Mouse (Mus musculus): ENCODE data around the gene U90926. TPM values are rescaled to one million over a fixed set of nuclear protein-coding genes. Genes with fewer than 3 reads are reported as not detected.

Gene U90926
- not detected in 2 replicates for polyA plus RNA-seq (2011; ENCODE audit: insufficient read depth, insufficient read length, low replicate concordance, missing spikeins)

DNA sequence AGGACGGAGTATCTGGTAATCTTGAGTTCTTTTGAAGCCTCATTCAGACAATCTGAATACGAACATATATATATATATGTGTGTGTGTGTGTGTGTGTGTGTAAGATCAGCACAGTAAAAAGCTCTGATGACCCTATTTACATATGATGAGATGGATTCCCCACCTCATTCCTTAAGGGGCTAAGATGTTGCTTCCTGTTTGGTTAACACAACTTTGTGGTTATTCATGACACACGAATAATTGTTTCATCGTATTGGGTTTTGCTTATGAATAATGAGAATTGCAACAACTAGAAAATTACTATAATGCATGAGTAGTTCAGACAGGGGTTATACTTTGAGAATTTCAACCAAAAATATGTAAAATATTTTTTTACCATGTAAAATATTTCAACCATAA is at the start of gene U90926:
Gene U90926, minus strand, starts transcription at position 101 of the 400 bp plus-strand sequence.
- Histone ChIP-seq H3K4me1 (ENCODE audit: control insufficient read depth, insufficient read depth, low read length) (no peaks in the 10 kb centered on the region), H3K27ac (ENCODE audit: control insufficient read depth, insufficient read depth, low read depth, low read length, poor library complexity) (no peak within 1 kb of the TSS), H3K4me3 (replicated peaks; ENCODE audit: control insufficient read depth, low read depth, low read length) (no peak within 1 kb of the TSS)
- TF ChIP-seq CTCF (IDR thresholded peaks at IDR 0.05; ENCODE audit: control insufficient read depth, insufficient read depth, low read length) (no peak), POLR2A (IDR thresholded peaks at IDR 0.05; ENCODE audit: borderline replicate concordance, control insufficient read depth, low read depth, low read length) (no peak)
- 69% methylated on average over 4 of the region's 4 CpGs for WGBS

GRCm38 (mm10) chr5:92263761-92264359 is 48.7 kb upstream of the U90926 start:
- no peak overlapping the region for H3K27ac ChIP-seq (ENCODE audit: control insufficient read depth, insufficient read depth, low read depth, low read length, poor library complexity)
- no peak overlapping the region for H3K4me3 ChIP-seq (replicated peaks; ENCODE audit: control insufficient read depth, low read depth, low read length)
- TF ChIP-seq POLR2A (IDR thresholded peaks at IDR 0.05; ENCODE audit: borderline replicate concordance, control insufficient read depth, low read depth, low read length) (no peak), CTCF (IDR thresholded peaks at IDR 0.05; ENCODE audit: control insufficient read depth, insufficient read depth, low read length) (no peak)
- 81% methylated on average over 4 of the region's 4 CpGs for WGBS
- peaks cover 2% of the 10 kb centered on the region; the same call in 1 of the 2 replicates for H3K4me1 ChIP-seq (ENCODE audit: control insufficient read depth, insufficient read depth, low read length)

- Histone ChIP-seq H3K4me1 (ENCODE audit: control insufficient read depth, insufficient read depth, low read length) (peaks cover 2% of the 10 kb centered on the region; the same call in 1 of the 2 replicates), H3K27ac (ENCODE audit: control insufficient read depth, insufficient read depth, low read depth, low read length, poor library complexity) (no peak overlapping the region), H3K4me3 (replicated peaks; ENCODE audit: control insufficient read depth, low read depth, low read length) (no peak overlapping the region)
- no peak for TF ChIP-seq CTCF (IDR thresholded peaks at IDR 0.05; ENCODE audit: control insufficient read depth, insufficient read depth, low read length)
- TF ChIP-seq POLR2A (IDR thresholded peaks at IDR 0.05; ENCODE audit: borderline replicate concordance, control insufficient read depth, low read depth, low read length): no peak
- WGBS: 63% methylated on average over 8 of the region's 8 CpGs
Observed at GRCm38 (mm10) chr5:92262646-92263045, 47.4 kb upstream of the U90926 start.

DNA sequence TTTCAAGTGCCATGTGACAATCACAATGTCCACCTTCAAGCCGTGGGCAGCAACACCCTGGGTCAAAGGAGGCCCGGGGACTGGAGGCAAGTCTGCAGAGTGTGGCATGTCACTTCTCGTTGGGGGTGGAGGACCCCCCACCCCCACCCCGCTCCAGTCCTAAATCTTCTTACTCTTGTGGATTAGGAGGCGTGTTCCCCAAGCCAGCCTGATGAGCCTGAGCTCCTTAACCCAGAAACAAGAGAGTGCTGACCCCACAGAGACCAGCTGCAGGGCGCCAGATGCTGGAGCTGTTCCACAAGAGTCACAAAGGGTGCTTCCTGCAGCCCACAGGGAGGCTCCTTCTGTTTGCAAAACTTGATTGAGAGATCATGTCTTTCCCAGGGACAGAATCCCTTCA is 41.0 kb upstream of the U90926 start, which contains the start of gene Ppef2:
Gene Ppef2, minus strand, starts transcription at position 61 of the 400 bp plus-strand sequence.
- H3K4me1 ChIP-seq (ENCODE audit: control insufficient read depth, insufficient read depth, low read length): no peaks in the 10 kb centered on the region
- H3K27ac ChIP-seq (ENCODE audit: control insufficient read depth, insufficient read depth, low read depth, low read length, poor library complexity): no peak within 1 kb of the TSS
- 59% methylated on average over 6 of the region's 6 CpGs for WGBS
- no peak within 1 kb of the TSS for H3K4me3 ChIP-seq (replicated peaks; ENCODE audit: control insufficient read depth, low read depth, low read length)
- TF ChIP-seq POLR2A (IDR thresholded peaks at IDR 0.05; ENCODE audit: borderline replicate concordance, control insufficient read depth, low read depth, low read length): no peak

DNA sequence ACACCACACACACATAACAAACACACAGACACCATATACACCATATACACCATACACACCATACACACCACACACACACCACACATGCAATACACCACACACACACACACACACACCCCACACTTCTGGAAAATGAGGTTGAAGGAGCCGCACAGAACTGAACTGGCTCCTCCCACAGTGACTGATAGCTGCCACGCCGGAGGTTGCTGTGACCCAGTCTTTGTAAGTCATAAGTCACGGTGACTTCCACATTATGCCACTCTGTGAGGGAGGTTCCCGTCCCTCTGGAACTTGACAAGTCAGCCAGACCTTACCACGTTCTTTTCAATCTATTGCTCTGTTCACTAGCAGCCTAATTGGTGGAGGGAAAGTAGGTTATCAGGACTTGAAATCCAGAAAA is 39.3 kb upstream of the U90926 start:
- no peak for TF ChIP-seq CTCF (IDR thresholded peaks at IDR 0.05; ENCODE audit: control insufficient read depth, insufficient read depth, low read length)
- TF ChIP-seq POLR2A (IDR thresholded peaks at IDR 0.05; ENCODE audit: borderline replicate concordance, control insufficient read depth, low read depth, low read length): no peak
- no peaks in the 10 kb centered on the region for H3K4me1 ChIP-seq (ENCODE audit: control insufficient read depth, insufficient read depth, low read length)
- H3K4me3 ChIP-seq (replicated peaks; ENCODE audit: control insufficient read depth, low read depth, low read length): no peak overlapping the region
- no peak overlapping the region for H3K27ac ChIP-seq (ENCODE audit: control insufficient read depth, insufficient read depth, low read depth, low read length, poor library complexity)
- 9% methylated on average over 6 of the region's 6 CpGs for WGBS

- TF ChIP-seq POLR2A (IDR thresholded peaks at IDR 0.05; ENCODE audit: borderline replicate concordance, control insufficient read depth, low read depth, low read length) (no peak), CTCF (IDR thresholded peaks at IDR 0.05; ENCODE audit: control insufficient read depth, insufficient read depth, low read length) (0 out of 2 replicates have a peak, but pooled peaks have one; percentile 3)
- H3K27ac ChIP-seq (ENCODE audit: control insufficient read depth, insufficient read depth, low read depth, low read length, poor library complexity): no peak overlapping the region
- no peaks in the 10 kb centered on the region for H3K4me1 ChIP-seq (ENCODE audit: control insufficient read depth, insufficient read depth, low read length)
- no peak overlapping the region for H3K4me3 ChIP-seq (replicated peaks; ENCODE audit: control insufficient read depth, low read depth, low read length)
- 35% methylated on average over 18 of the region's 18 CpGs for WGBS
Observed at GRCm38 (mm10) chr5:92252797-92253343, 37.7 kb upstream of the U90926 start.

DNA sequence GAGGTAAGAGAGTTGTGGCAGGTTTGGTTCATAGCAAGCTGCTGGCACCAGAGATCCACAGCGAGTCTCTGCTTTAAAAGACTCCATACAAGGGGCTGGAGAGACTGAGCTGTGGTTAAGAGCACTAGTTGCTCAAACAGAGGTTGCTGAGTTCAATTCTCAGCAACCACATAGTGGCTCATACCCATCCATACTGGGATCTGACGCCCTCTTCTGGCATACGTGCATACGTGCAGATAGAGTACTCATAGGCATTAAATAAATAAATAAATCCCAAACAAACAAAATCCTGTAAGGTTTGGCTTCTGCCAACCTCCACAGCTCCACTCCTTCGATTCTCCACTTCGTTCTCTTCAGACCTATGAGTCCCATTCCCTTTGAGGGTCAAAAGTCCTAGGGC is 36.8 kb upstream of the U90926 start:
- Histone ChIP-seq H3K4me1 (ENCODE audit: control insufficient read depth, insufficient read depth, low read length) (no peaks in the 10 kb centered on the region), H3K27ac (ENCODE audit: control insufficient read depth, insufficient read depth, low read depth, low read length, poor library complexity) (no peak overlapping the region), H3K4me3 (replicated peaks; ENCODE audit: control insufficient read depth, low read depth, low read length) (no peak overlapping the region)
- 73% methylated on average over 6 of the region's 6 CpGs for WGBS
- TF ChIP-seq CTCF (IDR thresholded peaks at IDR 0.05; ENCODE audit: control insufficient read depth, insufficient read depth, low read length): no peak
- no peak for TF ChIP-seq POLR2A (IDR thresholded peaks at IDR 0.05; ENCODE audit: borderline replicate concordance, control insufficient read depth, low read depth, low read length)

DNA sequence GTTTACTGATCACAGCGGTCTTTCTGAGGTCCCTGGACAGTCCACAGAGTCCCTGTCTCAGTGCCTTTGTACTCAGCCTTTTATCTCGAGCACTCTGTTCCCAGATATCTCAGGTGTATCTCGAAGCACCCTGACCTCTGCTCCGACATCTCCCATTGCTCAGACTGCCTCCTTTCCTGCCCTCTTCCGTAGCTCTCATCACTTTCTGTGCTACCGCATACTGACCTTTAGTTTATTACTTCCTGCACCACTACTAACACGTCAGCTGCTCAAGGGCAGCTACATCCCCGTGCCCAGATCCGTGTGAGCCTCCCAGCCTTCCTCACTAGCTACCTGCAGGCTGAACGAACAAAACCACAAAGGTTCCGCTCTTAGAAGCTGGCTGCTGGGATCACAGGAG is 33.4 kb upstream of the U90926 start:
- TF ChIP-seq POLR2A (IDR thresholded peaks at IDR 0.05; ENCODE audit: borderline replicate concordance, control insufficient read depth, low read depth, low read length): no peak
- no peaks in the 10 kb centered on the region; the same call in 1 of the 2 replicates for H3K4me1 ChIP-seq (ENCODE audit: control insufficient read depth, insufficient read depth, low read length)
- WGBS: 69% methylated on average over 11 of the region's 11 CpGs
- H3K27ac ChIP-seq (ENCODE audit: control insufficient read depth, insufficient read depth, low read depth, low read length, poor library complexity): no peak overlapping the region
- H3K4me3 ChIP-seq (replicated peaks; ENCODE audit: control insufficient read depth, low read depth, low read length): no peak overlapping the region

Measured in bone marrow, adult 2 months (tissue).